Mouse (Mus musculus): ENCODE results near the gene Mfap2. TPM values are rescaled to one million over a fixed set of nuclear protein-coding genes. Genes with fewer than 3 reads are reported as not detected.

Mfap2 gene
- polyA plus RNA-seq, 2 experiments = 7.1 to 11.0 TPM

GRCm38 (mm10) chr4:141052442-141052841, 42.2 kb downstream of the Mfap2 start:
- TF ChIP-seq EP300 (IDR thresholded peaks at IDR 0.05; ENCODE audit: low read depth) (no peak), CTCF (IDR thresholded peaks at IDR 0.05; ENCODE audit: low read depth) (no peak)
- DNase-seq (ENCODE audit: low read depth in 3 of 3, low spot score in 3 of 3) = no peak
- ATAC-seq (ENCODE audit: insufficient read depth) = no peak
- H3K9me3 ChIP-seq (ENCODE audit: control insufficient read depth, low read length) = no peaks in the 10 kb centered on the region
- no peaks in the 10 kb centered on the region for H3K4me1 ChIP-seq (replicated peaks; ENCODE audit: control insufficient read depth in 2 of 2, insufficient read depth in 2 of 2, low read length in 1 of 2)
- no peak overlapping the region for H3K9ac ChIP-seq (replicated peaks)
- no peak overlapping the region for H3K4me3 ChIP-seq (ENCODE audit: insufficient read depth in 1 of 2, low read depth in 2 of 2, low read length in 2 of 2)
- no peak overlapping the region for H3K4me2 ChIP-seq (ENCODE audit: low read depth)
- H3K27ac ChIP-seq = no peak overlapping the region
- no peaks in the 10 kb centered on the region for H3K36me3 ChIP-seq (replicated peaks; ENCODE audit: control insufficient read depth, insufficient read depth, low read depth)
- WGBS (ENCODE audit: insufficient replicate concordance) = 70% methylated on average over 12 of the region's 12 CpGs
- H3K27me3 ChIP-seq (ENCODE audit: control insufficient read depth, insufficient read depth, low read length) = no peaks in the 10 kb centered on the region

- TF ChIP-seq CTCF (IDR thresholded peaks at IDR 0.05; ENCODE audit: low read depth) (no peak), EP300 (IDR thresholded peaks at IDR 0.05; ENCODE audit: low read depth) (no peak)
- WGBS (ENCODE audit: insufficient replicate concordance) = 55% methylated on average over 8 of the region's 8 CpGs
These were observed 42.9 kb downstream of the Mfap2 start for GRCm38 (mm10) chr4:141053138-141053537.

GRCm38 (mm10) chr4:141053568-141054161, 43.4 kb downstream of the Mfap2 start:
- 61% methylated on average over 17 of the region's 17 CpGs for WGBS (ENCODE audit: insufficient replicate concordance)
- H3K9me3 ChIP-seq (ENCODE audit: control insufficient read depth, low read length) = no peaks in the 10 kb centered on the region
- H3K4me3 ChIP-seq (ENCODE audit: insufficient read depth in 1 of 2, low read depth in 2 of 2, low read length in 2 of 2) = no peak overlapping the region
- H3K27me3 ChIP-seq (ENCODE audit: control insufficient read depth, insufficient read depth, low read length) = no peaks in the 10 kb centered on the region
- TF ChIP-seq CTCF (IDR thresholded peaks at IDR 0.05; ENCODE audit: low read depth) (no peak), EP300 (IDR thresholded peaks at IDR 0.05; ENCODE audit: low read depth) (no peak)
- no peaks in the 10 kb centered on the region for H3K4me1 ChIP-seq (replicated peaks; ENCODE audit: control insufficient read depth in 2 of 2, insufficient read depth in 2 of 2, low read length in 1 of 2)
- H3K4me2 ChIP-seq (ENCODE audit: low read depth) = no peak overlapping the region
- no peak for ATAC-seq (ENCODE audit: insufficient read depth)
- no peak for DNase-seq (ENCODE audit: low read depth in 3 of 3, low spot score in 3 of 3)
- no peak overlapping the region for H3K9ac ChIP-seq (replicated peaks)
- H3K36me3 ChIP-seq (replicated peaks; ENCODE audit: control insufficient read depth, insufficient read depth, low read depth) = no peaks in the 10 kb centered on the region
- H3K27ac ChIP-seq = no peak overlapping the region

More at GRCm38 (mm10) chr4:141053138-141053537, 42.9 kb downstream of the Mfap2 start:
- H3K4me1 ChIP-seq (replicated peaks; ENCODE audit: control insufficient read depth in 2 of 2, insufficient read depth in 2 of 2, low read length in 1 of 2) = no peaks in the 10 kb centered on the region
- no peak overlapping the region for H3K4me2 ChIP-seq (ENCODE audit: low read depth)
- no peaks in the 10 kb centered on the region for H3K27me3 ChIP-seq (ENCODE audit: control insufficient read depth, insufficient read depth, low read length)
- no peaks in the 10 kb centered on the region for H3K36me3 ChIP-seq (replicated peaks; ENCODE audit: control insufficient read depth, insufficient read depth, low read depth)
- no peak overlapping the region for H3K4me3 ChIP-seq (ENCODE audit: insufficient read depth in 1 of 2, low read depth in 2 of 2, low read length in 2 of 2)
- H3K27ac ChIP-seq = no peak overlapping the region
- H3K9me3 ChIP-seq (ENCODE audit: control insufficient read depth, low read length) = no peaks in the 10 kb centered on the region
- no peak for DNase-seq (ENCODE audit: low read depth in 3 of 3, low spot score in 3 of 3)
- H3K9ac ChIP-seq (replicated peaks) = no peak overlapping the region
- ATAC-seq (ENCODE audit: insufficient read depth) = no peak

- DNase-seq (ENCODE audit: low read depth in 3 of 3, low spot score in 3 of 3) (no peak), ATAC-seq (ENCODE audit: insufficient read depth) (no peak)
- Histone ChIP-seq H3K9me3 (ENCODE audit: control insufficient read depth, low read length) (no peaks in the 10 kb centered on the region), H3K36me3 (replicated peaks; ENCODE audit: control insufficient read depth, insufficient read depth, low read depth) (no peaks in the 10 kb centered on the region), H3K4me2 (ENCODE audit: low read depth) (no peak overlapping the region), H3K4me3 (ENCODE audit: insufficient read depth in 1 of 2, low read depth in 2 of 2, low read length in 2 of 2) (no peak overlapping the region), H3K9ac (replicated peaks) (no peak overlapping the region), H3K27ac (no peak overlapping the region), H3K27me3 (ENCODE audit: control insufficient read depth, insufficient read depth, low read length) (no peaks in the 10 kb centered on the region), H3K4me1 (replicated peaks; ENCODE audit: control insufficient read depth in 2 of 2, insufficient read depth in 2 of 2, low read length in 1 of 2) (peaks cover 8 to 9% of the 10 kb centered on the region in 2 experiments; a peak in 3 of 4 replicates)
- no peak for TF ChIP-seq EP300 (IDR thresholded peaks at IDR 0.05; ENCODE audit: low read depth)
- 0 out of 2 replicates have a peak, but pooled peaks have one; percentile 20 for TF ChIP-seq CTCF (IDR thresholded peaks at IDR 0.05; ENCODE audit: low read depth)
- 85% methylated on average over 10 of the region's 10 CpGs for WGBS (ENCODE audit: insufficient replicate concordance)
These were observed 46.8 kb downstream of the Mfap2 start for GRCm38 (mm10) chr4:141056970-141057369.

- Histone ChIP-seq H3K36me3 (replicated peaks; ENCODE audit: control insufficient read depth, insufficient read depth, low read depth) (no peaks in the 10 kb centered on the region), H3K27me3 (ENCODE audit: control insufficient read depth, insufficient read depth, low read length) (no peaks in the 10 kb centered on the region), H3K4me3 (ENCODE audit: insufficient read depth in 1 of 2, low read depth in 2 of 2, low read length in 2 of 2) (no peak overlapping the region), H3K9ac (replicated peaks) (no peak overlapping the region), H3K4me2 (ENCODE audit: low read depth) (no peak overlapping the region), H3K9me3 (ENCODE audit: control insufficient read depth, low read length) (no peaks in the 10 kb centered on the region), H3K27ac (no peak overlapping the region), H3K4me1 (replicated peaks; ENCODE audit: control insufficient read depth in 2 of 2, insufficient read depth in 2 of 2, low read length in 1 of 2) (peaks cover 8 to 9% of the 10 kb centered on the region in 2 experiments; a peak in 3 of 4 replicates)
- TF ChIP-seq CTCF (IDR thresholded peaks at IDR 0.05; ENCODE audit: low read depth) (no peak), EP300 (IDR thresholded peaks at IDR 0.05; ENCODE audit: low read depth) (no peak)
- ATAC-seq (ENCODE audit: insufficient read depth) = no peak
- 69% methylated on average over 9 of the region's 9 CpGs for WGBS (ENCODE audit: insufficient replicate concordance)
- DNase-seq (ENCODE audit: low read depth in 3 of 3, low spot score in 3 of 3) = no peak
These were observed 48.6 kb downstream of the Mfap2 start for GRCm38 (mm10) chr4:141058835-141059234.
